Mouse (Mus musculus): ENCODE measurements around the gene Olfr1390. TPM values are rescaled to one million over a fixed set of nuclear protein-coding genes. Genes with fewer than 3 reads are reported as not detected.
"Not testable (repeated sequence)": the region's sequence is repeated elsewhere in the genome, so short reads cannot be mapped to it uniquely, and the experiment has no call there.

The Olfr1390 gene
- polyA plus RNA-seq (2015; fragmentation: Nextera tagmentation; extraction: Ambion mirVana): not detected in 2 replicates

- no peaks in the 10 kb centered on the region for H3K36me3 ChIP-seq (ENCODE audit: control insufficient read depth, insufficient read depth, low read length)
- no peak within 1 kb of the TSS for H3K9ac ChIP-seq (ENCODE audit: low read depth, low read length)
- ATAC-seq: no peak
These were observed at the start of gene Olfr1390 for GRCm38 (mm10) chr11:49334888-49335287. Gene Olfr1390, plus strand, starts transcription at chr11:49335188.

DNA sequence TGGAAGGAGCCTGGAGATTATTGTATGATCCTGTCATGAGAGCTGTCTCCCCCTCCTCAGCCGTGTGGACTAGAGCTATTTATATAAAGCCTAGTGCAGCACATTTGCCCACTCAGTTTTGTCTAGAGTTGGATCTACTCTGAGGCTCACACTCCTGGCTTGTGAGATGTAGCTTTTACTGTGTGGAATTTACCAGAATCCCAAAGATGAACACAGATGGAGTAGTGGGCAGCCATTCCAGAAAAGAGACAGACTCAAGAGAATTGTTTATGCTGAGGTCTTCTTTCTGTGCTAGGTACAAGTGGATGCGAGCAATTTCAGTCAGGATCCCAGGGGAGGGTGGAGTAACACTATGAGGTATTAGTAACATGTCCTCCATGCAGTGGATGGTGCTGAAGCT lies 47.7 kb upstream of the Olfr1390 start:
- H3K4me3 ChIP-seq (ENCODE audit: low read length): no peak overlapping the region
- no peak overlapping the region for H3K4me2 ChIP-seq (ENCODE audit: low read depth, low read length)
- no peaks in the 10 kb centered on the region for H3K27me3 ChIP-seq (replicated peaks; ENCODE audit: control insufficient read depth, insufficient read depth, low read length)
- H3K4me1 ChIP-seq (ENCODE audit: control insufficient read depth, insufficient read depth, low read length): no peaks in the 10 kb centered on the region
- 66% methylated on average over 2 of the region's 2 CpGs for WGBS
- ATAC-seq: no peak
- no peak overlapping the region for H3K27ac ChIP-seq (ENCODE audit: low read length)
- H3K9ac ChIP-seq (ENCODE audit: low read depth, low read length): no peak overlapping the region
- H3K36me3 ChIP-seq (ENCODE audit: control insufficient read depth, insufficient read depth, low read length): no peaks in the 10 kb centered on the region
- H3K9me3 ChIP-seq (ENCODE audit: control insufficient read depth, low read length): no peaks in the 10 kb centered on the region

More at GRCm38 (mm10) chr11:49334888-49335287, at the start of gene Olfr1390:
- Histone ChIP-seq H3K4me1 (ENCODE audit: control insufficient read depth, insufficient read depth, low read length) (no peaks in the 10 kb centered on the region), H3K4me3 (ENCODE audit: low read length) (no peak within 1 kb of the TSS), H3K4me2 (ENCODE audit: low read depth, low read length) (no peak within 1 kb of the TSS), H3K27ac (ENCODE audit: low read length) (no peak within 1 kb of the TSS), H3K27me3 (replicated peaks; ENCODE audit: control insufficient read depth, insufficient read depth, low read length) (no peaks in the 10 kb centered on the region), H3K9me3 (ENCODE audit: control insufficient read depth, low read length) (no peaks in the 10 kb centered on the region)
- whole genome bisulfite sequencing: 77% methylated on average over 1 of the region's 1 CpGs

DNA sequence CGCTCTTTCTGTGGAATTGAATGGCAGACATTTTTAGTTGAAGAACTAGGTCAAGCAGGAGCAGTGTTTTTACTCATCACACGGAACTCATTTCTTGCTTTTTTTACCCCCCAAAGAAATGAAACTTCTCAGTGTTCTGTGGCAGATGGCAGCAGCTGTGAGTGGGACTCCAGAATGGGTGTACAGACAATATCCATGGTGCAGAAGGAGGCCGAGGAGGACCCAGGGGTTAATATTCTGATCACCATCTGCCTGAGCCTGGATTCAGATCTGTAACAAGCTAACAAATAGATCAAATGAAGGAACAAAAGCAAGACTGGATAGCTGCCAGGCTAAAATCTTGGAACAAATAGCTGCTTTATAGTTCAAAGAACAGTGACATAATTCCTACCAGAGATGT lies 42.2 kb upstream of the Olfr1390 start:
- 67% methylated on average over 3 of the region's 3 CpGs for WGBS
- Histone ChIP-seq H3K9me3 (ENCODE audit: control insufficient read depth, low read length) (no peaks in the 10 kb centered on the region), H3K36me3 (ENCODE audit: control insufficient read depth, insufficient read depth, low read length) (no peaks in the 10 kb centered on the region), H3K4me2 (ENCODE audit: low read depth, low read length) (no peak overlapping the region), H3K4me1 (ENCODE audit: control insufficient read depth, insufficient read depth, low read length) (no peaks in the 10 kb centered on the region), H3K27me3 (replicated peaks; ENCODE audit: control insufficient read depth, insufficient read depth, low read length) (no peaks in the 10 kb centered on the region), H3K9ac (ENCODE audit: low read depth, low read length) (no peak overlapping the region), H3K27ac (ENCODE audit: low read length) (no peak overlapping the region), H3K4me3 (ENCODE audit: low read length) (no peak overlapping the region)
- no peak for ATAC-seq

- ATAC-seq: no peak
These were observed 30.5 kb upstream of the Olfr1390 start, which contains the start of gene Olfr10 for GRCm38 (mm10) chr11:49304441-49304840. Gene Olfr10, plus strand, starts transcription at chr11:49304741.

GRCm38 (mm10) chr11:49308547-49308946 lies 26.4 kb upstream of the Olfr1390 start:
- not testable (repeated sequence) for H3K9ac ChIP-seq (ENCODE audit: low read depth, low read length); H3K4me2 ChIP-seq (ENCODE audit: low read depth, low read length); H3K36me3 ChIP-seq (ENCODE audit: control insufficient read depth, insufficient read depth, low read length); H3K4me3 ChIP-seq (ENCODE audit: low read length); ATAC-seq; H3K9me3 ChIP-seq (ENCODE audit: control insufficient read depth, low read length); H3K27me3 ChIP-seq (replicated peaks; ENCODE audit: control insufficient read depth, insufficient read depth, low read length); H3K27ac ChIP-seq (ENCODE audit: low read length); H3K4me1 ChIP-seq (ENCODE audit: control insufficient read depth, insufficient read depth, low read length)
- WGBS: 71% methylated on average over 5 of the region's 5 CpGs

More at GRCm38 (mm10) chr11:49304441-49304840, 30.5 kb upstream of the Olfr1390 start, which contains the start of gene Olfr10:
- Histone ChIP-seq H3K4me1 (ENCODE audit: control insufficient read depth, insufficient read depth, low read length) (no peaks in the 10 kb centered on the region), H3K27ac (ENCODE audit: low read length) (no peak within 1 kb of the TSS), H3K27me3 (replicated peaks; ENCODE audit: control insufficient read depth, insufficient read depth, low read length) (no peaks in the 10 kb centered on the region), H3K4me3 (ENCODE audit: low read length) (no peak within 1 kb of the TSS), H3K4me2 (ENCODE audit: low read depth, low read length) (no peak within 1 kb of the TSS), H3K9ac (ENCODE audit: low read depth, low read length) (no peak within 1 kb of the TSS), H3K9me3 (ENCODE audit: control insufficient read depth, low read length) (no peaks in the 10 kb centered on the region), H3K36me3 (ENCODE audit: control insufficient read depth, insufficient read depth, low read length) (no peaks in the 10 kb centered on the region)

DNA sequence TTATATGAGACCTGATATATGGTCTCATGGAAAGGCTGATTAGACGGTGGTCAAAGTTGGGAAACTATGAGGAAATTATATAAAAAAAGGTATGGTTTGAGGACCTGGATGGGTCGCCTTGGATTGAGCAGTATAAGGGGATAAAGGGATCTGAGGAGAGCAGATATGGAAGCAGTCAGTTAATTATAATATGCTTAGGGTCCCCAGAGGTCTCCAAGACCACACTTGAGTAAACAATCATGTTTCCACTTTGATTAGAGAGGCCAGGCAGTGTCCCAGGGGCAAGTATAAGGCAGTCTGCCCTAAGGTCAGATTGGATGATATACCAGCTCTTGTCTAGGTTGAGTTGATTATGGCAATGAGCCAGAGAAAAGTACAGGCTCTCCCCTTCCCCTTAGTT lies 12.5 kb upstream of the Olfr1390 start, which contains the start of gene Olfr1391:
TSS of gene Olfr1391 (plus strand) at position 301 of the 400 bp plus-strand sequence.
- 69% methylated on average over 2 of the region's 2 CpGs for WGBS
- Histone ChIP-seq H3K4me3 (ENCODE audit: low read length) (no peak within 1 kb of the TSS), H3K27ac (ENCODE audit: low read length) (no peak within 1 kb of the TSS), H3K4me1 (ENCODE audit: control insufficient read depth, insufficient read depth, low read length) (no peaks in the 10 kb centered on the region), H3K27me3 (replicated peaks; ENCODE audit: control insufficient read depth, insufficient read depth, low read length) (no peaks in the 10 kb centered on the region), H3K4me2 (ENCODE audit: low read depth, low read length) (no peak within 1 kb of the TSS), H3K9me3 (ENCODE audit: control insufficient read depth, low read length) (no peaks in the 10 kb centered on the region), H3K9ac (ENCODE audit: low read depth, low read length) (no peak within 1 kb of the TSS), H3K36me3 (ENCODE audit: control insufficient read depth, insufficient read depth, low read length) (no peaks in the 10 kb centered on the region)
- no peak for ATAC-seq

GRCm38 (mm10) chr11:49326726-49327125 lies 8.3 kb upstream of the Olfr1390 start:
- no peaks in the 10 kb centered on the region for H3K4me1 ChIP-seq (ENCODE audit: control insufficient read depth, insufficient read depth, low read length)
- WGBS: 85% methylated on average over 3 of the region's 3 CpGs
- no peaks in the 10 kb centered on the region for H3K27me3 ChIP-seq (replicated peaks; ENCODE audit: control insufficient read depth, insufficient read depth, low read length)

DNA sequence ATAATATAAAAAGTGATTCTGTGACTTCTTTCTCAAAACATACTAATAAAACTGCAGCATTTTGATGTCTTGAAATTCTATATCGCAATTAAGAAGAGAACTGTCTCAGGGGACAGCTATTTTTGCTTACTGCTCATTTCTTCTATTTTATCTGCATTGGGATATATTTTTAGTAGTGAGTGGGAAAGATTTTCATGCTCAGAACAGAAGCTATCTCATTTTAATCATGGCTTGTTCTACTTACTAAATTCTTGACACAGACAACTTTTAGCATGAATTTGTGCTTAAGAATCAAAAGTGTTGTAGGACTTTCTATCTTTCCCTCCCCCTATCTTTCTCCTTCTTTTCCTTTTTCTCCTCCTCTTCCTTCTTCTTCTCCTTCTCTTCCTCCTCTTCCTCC lies 5.3 kb upstream of the Olfr1390 start:
- Histone ChIP-seq H3K9me3 (ENCODE audit: control insufficient read depth, low read length) (no peaks in the 10 kb centered on the region), H3K4me2 (ENCODE audit: low read depth, low read length) (no peak overlapping the region), H3K36me3 (ENCODE audit: control insufficient read depth, insufficient read depth, low read length) (no peaks in the 10 kb centered on the region), H3K27ac (ENCODE audit: low read length) (no peak overlapping the region), H3K4me1 (ENCODE audit: control insufficient read depth, insufficient read depth, low read length) (no peaks in the 10 kb centered on the region), H3K27me3 (replicated peaks; ENCODE audit: control insufficient read depth, insufficient read depth, low read length) (no peaks in the 10 kb centered on the region), H3K4me3 (ENCODE audit: low read length) (no peak overlapping the region), H3K9ac (ENCODE audit: low read depth, low read length) (no peak overlapping the region)
- ATAC-seq: no peak
- WGBS: 65% methylated on average over 1 of the region's 1 CpGs

More at GRCm38 (mm10) chr11:49326726-49327125, 8.3 kb upstream of the Olfr1390 start:
- H3K4me3 ChIP-seq (ENCODE audit: low read length): no peak overlapping the region
- ATAC-seq: no peak
- H3K36me3 ChIP-seq (ENCODE audit: control insufficient read depth, insufficient read depth, low read length): no peaks in the 10 kb centered on the region
- H3K27ac ChIP-seq (ENCODE audit: low read length): no peak overlapping the region
- H3K9ac ChIP-seq (ENCODE audit: low read depth, low read length): no peak overlapping the region
- H3K9me3 ChIP-seq (ENCODE audit: control insufficient read depth, low read length): no peaks in the 10 kb centered on the region
- H3K4me2 ChIP-seq (ENCODE audit: low read depth, low read length): no peak overlapping the region

DNA sequence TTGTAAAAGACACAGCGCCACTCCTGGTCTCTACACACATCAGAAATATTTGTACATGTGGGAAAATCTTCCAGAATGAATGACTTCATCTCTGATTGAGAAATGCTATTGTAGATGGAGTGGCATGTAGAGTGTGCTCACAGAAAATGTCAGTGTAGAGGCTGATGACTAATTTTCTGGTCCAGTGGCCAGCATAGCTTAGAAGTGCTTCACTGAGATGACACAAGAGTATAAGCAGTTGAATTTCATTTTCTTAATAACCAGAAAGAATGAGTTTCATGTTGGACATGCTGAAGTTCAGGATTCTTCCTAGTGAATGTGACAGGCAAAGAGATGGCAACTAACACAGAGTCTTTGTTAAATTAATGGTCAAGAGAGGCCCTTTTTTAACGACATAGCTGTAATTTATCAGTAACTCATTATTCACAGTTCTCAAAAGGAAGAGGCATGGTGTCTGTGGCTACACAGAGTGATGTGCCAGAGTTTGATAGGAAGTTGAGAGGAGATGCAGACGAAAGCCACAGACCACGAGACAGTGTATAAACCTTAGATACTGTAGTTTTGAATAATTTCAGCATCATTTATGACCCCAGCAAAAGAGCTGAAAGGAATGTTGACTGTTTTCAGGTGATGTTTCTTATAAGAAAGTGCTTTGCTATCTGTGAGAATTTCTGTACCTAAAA lies 2.3 kb downstream of the Olfr1390 start:
- WGBS: 71% methylated on average over 4 of the region's 4 CpGs
- H3K4me2 ChIP-seq (ENCODE audit: low read depth, low read length): no peak overlapping the region
- no peaks in the 10 kb centered on the region for H3K27me3 ChIP-seq (replicated peaks; ENCODE audit: control insufficient read depth, insufficient read depth, low read length)

DNA sequence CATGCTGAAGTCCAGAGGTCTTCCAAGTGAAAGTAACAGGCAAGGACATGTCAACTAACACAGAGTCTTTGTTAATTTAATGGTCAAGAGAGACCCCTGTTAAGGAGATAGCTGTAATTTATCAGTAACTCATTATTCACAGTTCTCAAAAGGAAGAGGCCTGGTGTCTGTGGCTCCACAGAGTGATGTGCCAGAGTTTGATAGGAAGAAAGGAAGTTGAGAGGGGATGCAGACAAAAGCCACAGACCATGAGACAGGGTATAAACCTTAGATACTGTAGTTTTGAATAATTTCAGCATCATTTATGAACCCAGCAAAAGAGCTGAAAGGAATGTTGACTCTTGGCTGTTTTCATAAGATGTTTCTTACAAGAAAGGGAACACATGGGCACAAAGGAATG lies 48.1 kb downstream of the Olfr1390 start:
- Histone ChIP-seq H3K4me1 (ENCODE audit: control insufficient read depth, insufficient read depth, low read length) (no peaks in the 10 kb centered on the region), H3K4me2 (ENCODE audit: low read depth, low read length) (no peak overlapping the region), H3K9ac (ENCODE audit: low read depth, low read length) (no peak overlapping the region), H3K9me3 (ENCODE audit: control insufficient read depth, low read length) (no peaks in the 10 kb centered on the region), H3K27ac (ENCODE audit: low read length) (no peak overlapping the region), H3K27me3 (replicated peaks; ENCODE audit: control insufficient read depth, insufficient read depth, low read length) (no peaks in the 10 kb centered on the region), H3K36me3 (ENCODE audit: control insufficient read depth, insufficient read depth, low read length) (no peaks in the 10 kb centered on the region), H3K4me3 (ENCODE audit: low read length) (no peak overlapping the region)
- no peak for ATAC-seq

More for the DNA sequence above, 2.3 kb downstream of the Olfr1390 start:
- Histone ChIP-seq H3K4me3 (ENCODE audit: low read length) (no peak overlapping the region), H3K36me3 (ENCODE audit: control insufficient read depth, insufficient read depth, low read length) (no peaks in the 10 kb centered on the region), H3K9me3 (ENCODE audit: control insufficient read depth, low read length) (no peaks in the 10 kb centered on the region), H3K27ac (ENCODE audit: low read length) (no peak overlapping the region), H3K4me1 (ENCODE audit: control insufficient read depth, insufficient read depth, low read length) (no peaks in the 10 kb centered on the region), H3K9ac (ENCODE audit: low read depth, low read length) (no peak overlapping the region)
- ATAC-seq: no peak
